Mouse (Mus musculus) limb, embryonic 14.5 days (tissue): ENCODE measurements at regions not wholly inside any gene's neighbourhood (a gene's known extent, or its start where the extent isn't known, plus 50 kb on each side); places are given as distances from the start of the nearest gene placed in this dataset.

Experiments
- ATAC-seq: fragments of 200-750 bp; cut with Nextera tagmentation; 2 replicates; pipeline ENCODE4 v1.8.0; 2017; ENCODE audit warnings: low read depth, moderate number of reproducible peaks, moderate TSS enrichment; ENCODE audit not compliant: low FRiP score
- DNase-seq: peaks from one replicate; pipeline ENCODE4 v3.0.0-alpha.2; 2015; ENCODE audit warnings: low spot score
- H3K27ac ChIP-seq: fragments of 300-500 bp; sonication (generic); replicated peaks from 2 replicates; pipeline ENCODE4 v1.5.1; 2014; ENCODE audit warnings: low read depth, mild to moderate bottlenecking, low read length, moderate library complexity, mixed read lengths
- H3K27me3 ChIP-seq: fragments of 300-500 bp; sonication (generic); 2 replicates; pipeline ENCODE4 v1.6.1; 2014; ENCODE audit warnings: low read length, mixed read lengths; ENCODE audit not compliant: control insufficient read depth, insufficient read depth
- H3K36me3 ChIP-seq: fragments of 300-500 bp; sonication (generic); 2 replicates; pipeline ENCODE4 v1.6.1; 2014; ENCODE audit warnings: mild to moderate bottlenecking, low read length, moderate library complexity, mixed read lengths; ENCODE audit not compliant: control insufficient read depth, insufficient read depth
- H3K4me1 ChIP-seq: fragments of 300-500 bp; sonication (generic); 2 replicates; pipeline ENCODE4 v1.6.1; 2014; ENCODE audit warnings: antibody characterized with exemption, low read length, mixed read lengths; ENCODE audit not compliant: control insufficient read depth, insufficient read depth
- H3K4me2 ChIP-seq: fragments of 300-500 bp; sonication (generic); replicated peaks from 2 replicates; pipeline ENCODE4 v1.6.1; 2014; ENCODE audit warnings: low read depth, mild to moderate bottlenecking, low read length, moderate library complexity; ENCODE audit not compliant: severe bottlenecking
- H3K4me3 ChIP-seq: fragments of 300-500 bp; sonication (generic); replicated peaks from 2 replicates; pipeline ENCODE4 v1.5.1; 2014; ENCODE audit warnings: low read length
- H3K9ac ChIP-seq: fragments of 300-500 bp; sonication (generic); 2 replicates; pipeline ENCODE4 v1.6.1; 2014; ENCODE audit warnings: mild to moderate bottlenecking, low read depth, low read length, moderate library complexity; ENCODE audit not compliant: severe bottlenecking
- H3K9me3 ChIP-seq: fragments of 300-500 bp; sonication (generic); 2 replicates; pipeline ENCODE4 v1.6.1; 2016; ENCODE audit warnings: low read length; ENCODE audit not compliant: control insufficient read depth
- POLR2A ChIP-seq: fragments of 200-500 bp; IDR thresholded peaks from 2 replicates; pipeline ENCODE4 v1.8.0; 2012; ENCODE audit warnings: inconsistent platforms, mild to moderate bottlenecking, moderate library complexity, borderline replicate concordance; ENCODE audit not compliant: insufficient read depth, insufficient read length; ENCODE audit errors: extremely low read depth
- WGBS: fragments of 180-500 bp; shearing (Covaris S2); extraction: QIAGEN DNeasy Blood & Tissue Kit; methylation state at CpG from one replicate; pipeline ENCODE4 v1.1.7; 2014; 5-methylcytosine and 5-hydroxymethylcytosine counted together

GRCm38 (mm10) chr12:9355512-9355911 is 214.4 kb upstream of the Osr1 start:
- no peaks in the 10 kb centered on the region for H3K9me3 ChIP-seq
- no peaks in the 10 kb centered on the region for H3K27me3 ChIP-seq
- no peak overlapping the region for H3K4me2 ChIP-seq
- H3K27ac ChIP-seq: no peak overlapping the region
- no peak for DNase-seq
- TF ChIP-seq POLR2A: no peak
- no peak overlapping the region for H3K9ac ChIP-seq
- peaks cover 6% of the 10 kb centered on the region for H3K4me1 ChIP-seq
- WGBS: 88% methylated on average over 4 of the region's 4 CpGs
- no peak for ATAC-seq
- no peak overlapping the region for H3K4me3 ChIP-seq
- H3K36me3 ChIP-seq: no peaks in the 10 kb centered on the region

GRCm38 (mm10) chr12:9357856-9358255 is 212.1 kb upstream of the Osr1 start:
- H3K27ac ChIP-seq: no peak overlapping the region
- peaks cover 6% of the 10 kb centered on the region for H3K4me1 ChIP-seq
- DNase-seq: no peak
- WGBS: 80% methylated on average over 5 of the region's 5 CpGs
- H3K36me3 ChIP-seq: no peaks in the 10 kb centered on the region
- H3K9me3 ChIP-seq: no peaks in the 10 kb centered on the region
- no peaks in the 10 kb centered on the region for H3K27me3 ChIP-seq
- ATAC-seq: no peak
- no peak for TF ChIP-seq POLR2A
- no peak overlapping the region for H3K4me2 ChIP-seq
- H3K4me3 ChIP-seq: no peak overlapping the region
- no peak overlapping the region for H3K9ac ChIP-seq

- peak; percentile 53; the same call in 1 of the 2 replicates for ATAC-seq
- Histone ChIP-seq H3K27me3 (no peaks in the 10 kb centered on the region), H3K4me1 (peaks cover 6% of the 10 kb centered on the region), H3K4me2 (no peak overlapping the region), H3K9ac (no peak overlapping the region), H3K9me3 (no peaks in the 10 kb centered on the region), H3K4me3 (no peak overlapping the region), H3K36me3 (no peaks in the 10 kb centered on the region), H3K27ac (no peak overlapping the region)
- TF ChIP-seq POLR2A: no peak
- 32% methylated on average over 8 of the region's 8 CpGs for WGBS
- no peak for DNase-seq
Observed at GRCm38 (mm10) chr12:9358872-9359271, 211.0 kb upstream of the Osr1 start.

- no peak overlapping the region for H3K9ac ChIP-seq
- no peak overlapping the region for H3K4me2 ChIP-seq
- H3K9me3 ChIP-seq: no peaks in the 10 kb centered on the region
- no peak for DNase-seq
- no peak for TF ChIP-seq POLR2A
- H3K27me3 ChIP-seq: no peaks in the 10 kb centered on the region
- H3K27ac ChIP-seq: no peak overlapping the region
- H3K36me3 ChIP-seq: no peaks in the 10 kb centered on the region
- no peak for ATAC-seq
- 50% methylated on average over 1 of the region's 1 CpGs for WGBS
- H3K4me3 ChIP-seq: no peak overlapping the region
- H3K4me1 ChIP-seq: peaks cover 14% of the 10 kb centered on the region; the same call in 1 of the 2 replicates
Observed at GRCm38 (mm10) chr12:9365931-9366330, 204.0 kb upstream of the Osr1 start.

- peak; percentile 85 for DNase-seq
- no peak overlapping the region for H3K4me2 ChIP-seq
- H3K9me3 ChIP-seq: no peaks in the 10 kb centered on the region
- H3K4me3 ChIP-seq: no peak overlapping the region
- H3K27me3 ChIP-seq: no peaks in the 10 kb centered on the region
- 23% methylated on average over 5 of the region's 5 CpGs for WGBS
- peak; percentile 50 for ATAC-seq
- H3K9ac ChIP-seq: no peak overlapping the region
- peaks cover 14% of the 10 kb centered on the region; the same call in 1 of the 2 replicates for H3K4me1 ChIP-seq
- H3K36me3 ChIP-seq: no peaks in the 10 kb centered on the region
- H3K27ac ChIP-seq: no peak overlapping the region
- TF ChIP-seq POLR2A: no peak
Observed at GRCm38 (mm10) chr12:9368682-9369081, 201.2 kb upstream of the Osr1 start.

- 48% methylated on average over 3 of the region's 3 CpGs for WGBS
- no peak for ATAC-seq
- Histone ChIP-seq H3K4me3 (no peak overlapping the region), H3K27ac (no peak overlapping the region), H3K9me3 (no peaks in the 10 kb centered on the region), H3K4me1 (peaks cover 9% of the 10 kb centered on the region), H3K36me3 (no peaks in the 10 kb centered on the region), H3K4me2 (no peak overlapping the region), H3K27me3 (no peaks in the 10 kb centered on the region), H3K9ac (no peak overlapping the region)
- peak; percentile 46 for DNase-seq
- no peak for TF ChIP-seq POLR2A
Observed at GRCm38 (mm10) chr12:9401956-9402355, 168.0 kb upstream of the Osr1 start.
